Mouse (Mus musculus): Measurements from ENCODE around the gene Stx11. TPM values are rescaled to one million over a fixed set of nuclear protein-coding genes. Genes with fewer than 3 reads are reported as not detected.

Gene Stx11
- polyA plus RNA-seq, 1 experiment from 2014 or later: 5.5 TPM

DNA sequence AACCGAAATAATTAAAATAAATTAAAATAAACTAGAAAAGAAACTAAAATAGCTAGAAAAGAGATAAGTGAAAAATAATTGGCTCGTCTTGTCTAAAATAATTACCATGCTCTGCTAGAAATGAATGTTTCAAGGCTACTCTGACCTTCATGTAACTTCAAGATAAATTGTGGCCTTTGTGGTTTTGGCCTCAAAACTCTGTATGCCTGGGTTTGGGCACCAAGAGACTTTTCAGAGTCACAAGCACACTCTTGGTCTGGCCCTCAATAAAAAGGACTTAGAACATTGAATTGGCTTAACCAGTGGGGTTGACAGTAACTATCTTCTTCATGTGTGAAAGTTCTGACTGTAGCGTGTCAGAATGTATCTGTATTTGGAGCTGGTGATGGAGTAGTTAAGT, 16.5 kb downstream of the Stx11 start:
- no peak for ATAC-seq (replicated peaks; ENCODE audit: insufficient number of reproducible peaks, low FRiP score, low TSS enrichment)
- Histone ChIP-seq H3K4me2 (no peak overlapping the region), H3K36me3 (ENCODE audit: control insufficient read depth, insufficient read depth, low read length) (no peaks in the 10 kb centered on the region), H3K9me3 (replicated peaks; ENCODE audit: control insufficient read depth, low read length) (no peaks in the 10 kb centered on the region), H3K4me1 (ENCODE audit: control insufficient read depth, insufficient read depth, low read length) (no peaks in the 10 kb centered on the region), H3K4me3 (ENCODE audit: low read depth, low read length) (no peak overlapping the region), H3K27me3 (ENCODE audit: control insufficient read depth, insufficient read depth, low read length) (no peaks in the 10 kb centered on the region), H3K27ac (ENCODE audit: low read depth, low read length) (no peak overlapping the region), H3K9ac (ENCODE audit: low read depth, low read length) (no peak overlapping the region)
- 82% methylated on average over 3 of the region's 3 CpGs for WGBS (ENCODE audit: insufficient replicate concordance)

DNA sequence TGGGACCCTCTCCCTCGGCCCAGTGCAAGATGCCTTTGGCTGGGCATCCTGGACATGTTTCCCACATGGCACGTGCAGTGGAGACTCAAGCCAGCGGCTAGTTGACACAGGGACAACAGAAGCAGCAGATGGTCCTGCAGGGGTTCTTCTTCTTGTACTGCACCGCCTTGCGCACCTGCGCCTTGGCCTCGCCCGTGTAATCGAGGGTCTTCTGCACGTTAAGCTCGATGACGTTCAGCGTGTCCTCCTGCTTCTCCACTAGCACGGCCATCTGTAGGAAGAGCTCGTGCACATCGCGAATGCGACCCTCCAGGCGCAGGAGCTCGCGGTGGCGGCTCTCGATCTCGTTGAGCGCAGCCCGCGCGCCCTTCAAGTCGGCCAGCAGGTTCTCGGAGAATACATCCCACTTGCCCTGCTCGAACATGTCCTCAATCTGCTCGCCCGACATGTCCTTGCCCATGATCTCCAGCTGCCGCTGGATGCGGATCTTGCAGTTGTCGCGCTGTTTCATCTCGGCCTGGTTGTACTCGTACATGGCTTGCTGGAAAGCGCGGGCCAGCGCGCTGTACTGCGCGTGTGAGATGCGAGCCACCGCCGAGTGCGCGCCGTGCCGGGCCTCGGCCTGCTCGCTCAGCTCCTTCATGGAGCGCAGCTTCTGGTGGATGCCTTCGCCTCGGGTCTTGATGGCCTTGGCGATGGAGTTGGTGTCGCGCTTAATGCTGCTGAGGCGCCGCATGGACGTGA, 22.9 kb downstream of the Stx11 start:
- no peaks in the 10 kb centered on the region for H3K9me3 ChIP-seq (replicated peaks; ENCODE audit: control insufficient read depth, low read length)
- peak overlapping the region; percentile 78 for H3K4me2 ChIP-seq
- no peaks in the 10 kb centered on the region for H3K36me3 ChIP-seq (ENCODE audit: control insufficient read depth, insufficient read depth, low read length)
- peak overlapping the region; percentile 64; the same call in 1 of the 2 replicates for H3K9ac ChIP-seq (ENCODE audit: low read depth, low read length)
- WGBS (ENCODE audit: insufficient replicate concordance): 10% methylated on average over 63 of the region's 63 CpGs
- no peaks in the 10 kb centered on the region for H3K4me1 ChIP-seq (ENCODE audit: control insufficient read depth, insufficient read depth, low read length)
- ATAC-seq (replicated peaks; ENCODE audit: insufficient number of reproducible peaks, low FRiP score, low TSS enrichment): 0 out of 2 replicates have a peak, but pooled peaks have one; percentile 49
- no peak overlapping the region for H3K27ac ChIP-seq (ENCODE audit: low read depth, low read length)
- peak overlapping the region; percentile 42 for H3K4me3 ChIP-seq (ENCODE audit: low read depth, low read length)
- peaks cover 18% of the 10 kb centered on the region for H3K27me3 ChIP-seq (ENCODE audit: control insufficient read depth, insufficient read depth, low read length)

DNA sequence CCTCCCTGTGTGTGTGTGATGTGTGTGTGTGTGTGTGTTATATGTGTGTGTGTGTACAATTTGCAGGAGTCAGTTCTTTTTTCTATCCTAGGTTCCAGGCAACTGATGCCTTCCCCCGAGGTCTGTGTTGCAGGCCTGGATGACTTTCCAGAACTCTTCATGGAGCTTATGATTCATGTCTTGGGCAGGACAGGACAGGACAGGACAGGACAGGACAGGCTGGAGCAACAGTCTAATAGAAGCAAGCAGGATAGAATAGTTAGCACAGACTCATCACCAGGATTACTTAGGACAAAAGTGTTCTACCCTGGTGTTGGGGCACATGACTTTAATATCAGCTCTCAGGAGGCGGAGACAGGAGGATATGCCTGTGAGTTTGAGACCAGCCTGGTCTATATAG, 25.3 kb downstream of the Stx11 start:
- ATAC-seq (replicated peaks; ENCODE audit: insufficient number of reproducible peaks, low FRiP score, low TSS enrichment): no peak
- Histone ChIP-seq H3K4me3 (ENCODE audit: low read depth, low read length) (no peak overlapping the region), H3K9me3 (replicated peaks; ENCODE audit: control insufficient read depth, low read length) (no peaks in the 10 kb centered on the region), H3K27me3 (ENCODE audit: control insufficient read depth, insufficient read depth, low read length) (peaks cover 18% of the 10 kb centered on the region), H3K4me1 (ENCODE audit: control insufficient read depth, insufficient read depth, low read length) (no peaks in the 10 kb centered on the region), H3K36me3 (ENCODE audit: control insufficient read depth, insufficient read depth, low read length) (no peaks in the 10 kb centered on the region), H3K9ac (ENCODE audit: low read depth, low read length) (no peak overlapping the region), H3K27ac (ENCODE audit: low read depth, low read length) (no peak overlapping the region), H3K4me2 (no peak overlapping the region)
- 80% methylated on average over 2 of the region's 2 CpGs for WGBS (ENCODE audit: insufficient replicate concordance)

DNA sequence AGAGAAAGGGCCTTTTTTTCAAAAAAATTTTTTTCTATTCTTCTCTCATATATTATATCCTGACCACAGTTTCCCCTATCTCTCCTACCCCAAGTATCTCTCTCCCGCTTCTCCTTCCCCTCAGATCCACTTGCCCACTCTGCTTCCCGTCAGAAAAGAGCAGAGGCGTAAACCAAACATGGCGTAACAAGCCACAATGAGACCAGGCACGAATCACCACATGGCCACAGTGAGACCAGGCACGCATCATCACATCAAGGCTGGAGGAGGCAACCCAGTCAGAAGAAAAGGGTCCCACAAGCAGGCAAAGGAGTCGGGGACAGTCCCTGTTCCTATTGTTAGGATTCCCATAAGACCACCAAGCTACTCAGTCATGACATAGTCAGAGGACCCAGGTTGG, 28.0 kb downstream of the Stx11 start:
- Histone ChIP-seq H3K9me3 (replicated peaks; ENCODE audit: control insufficient read depth, low read length) (no peaks in the 10 kb centered on the region), H3K27me3 (ENCODE audit: control insufficient read depth, insufficient read depth, low read length) (peaks cover 7% of the 10 kb centered on the region), H3K4me2 (no peak overlapping the region), H3K9ac (ENCODE audit: low read depth, low read length) (no peak overlapping the region), H3K36me3 (ENCODE audit: control insufficient read depth, insufficient read depth, low read length) (no peaks in the 10 kb centered on the region), H3K4me1 (ENCODE audit: control insufficient read depth, insufficient read depth, low read length) (0 out of 2 replicates have a peak, but pooled peaks cover under 1% of the 10 kb centered on the region), H3K4me3 (ENCODE audit: low read depth, low read length) (no peak overlapping the region), H3K27ac (ENCODE audit: low read depth, low read length) (no peak overlapping the region)
- WGBS (ENCODE audit: insufficient replicate concordance): 79% methylated on average over 7 of the region's 7 CpGs
- no peak for ATAC-seq (replicated peaks; ENCODE audit: insufficient number of reproducible peaks, low FRiP score, low TSS enrichment)

DNA sequence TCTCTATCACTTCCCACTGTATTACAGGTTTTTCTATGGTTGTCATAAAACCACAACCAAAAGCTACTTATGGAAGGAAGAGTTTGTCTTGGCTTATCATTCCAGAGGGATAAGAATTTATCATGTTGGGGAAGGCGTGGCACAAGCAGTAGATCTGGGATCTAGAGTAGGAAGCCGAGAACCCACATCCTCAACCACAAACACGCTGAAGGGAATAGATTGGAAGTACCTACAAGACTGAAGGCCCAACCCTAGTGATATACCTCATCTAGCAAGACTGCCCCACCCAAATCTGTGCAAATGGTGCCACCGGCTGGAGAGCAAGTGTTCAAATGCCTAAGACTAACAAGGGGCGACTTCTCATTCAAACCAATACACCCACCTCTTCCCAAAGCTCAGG, 28.5 kb downstream of the Stx11 start:
- WGBS (ENCODE audit: insufficient replicate concordance): 81% methylated on average over 5 of the region's 5 CpGs
- H3K4me2 ChIP-seq: no peak overlapping the region
- H3K4me1 ChIP-seq (ENCODE audit: control insufficient read depth, insufficient read depth, low read length): 0 out of 2 replicates have a peak, but pooled peaks cover 3% of the 10 kb centered on the region
- no peak overlapping the region for H3K27ac ChIP-seq (ENCODE audit: low read depth, low read length)
- H3K4me3 ChIP-seq (ENCODE audit: low read depth, low read length): no peak overlapping the region
- H3K9ac ChIP-seq (ENCODE audit: low read depth, low read length): no peak overlapping the region
- H3K9me3 ChIP-seq (replicated peaks; ENCODE audit: control insufficient read depth, low read length): no peaks in the 10 kb centered on the region
- ATAC-seq (replicated peaks; ENCODE audit: insufficient number of reproducible peaks, low FRiP score, low TSS enrichment): no peak
- H3K27me3 ChIP-seq (ENCODE audit: control insufficient read depth, insufficient read depth, low read length): peaks cover 2% of the 10 kb centered on the region
- no peaks in the 10 kb centered on the region for H3K36me3 ChIP-seq (ENCODE audit: control insufficient read depth, insufficient read depth, low read length)

DNA sequence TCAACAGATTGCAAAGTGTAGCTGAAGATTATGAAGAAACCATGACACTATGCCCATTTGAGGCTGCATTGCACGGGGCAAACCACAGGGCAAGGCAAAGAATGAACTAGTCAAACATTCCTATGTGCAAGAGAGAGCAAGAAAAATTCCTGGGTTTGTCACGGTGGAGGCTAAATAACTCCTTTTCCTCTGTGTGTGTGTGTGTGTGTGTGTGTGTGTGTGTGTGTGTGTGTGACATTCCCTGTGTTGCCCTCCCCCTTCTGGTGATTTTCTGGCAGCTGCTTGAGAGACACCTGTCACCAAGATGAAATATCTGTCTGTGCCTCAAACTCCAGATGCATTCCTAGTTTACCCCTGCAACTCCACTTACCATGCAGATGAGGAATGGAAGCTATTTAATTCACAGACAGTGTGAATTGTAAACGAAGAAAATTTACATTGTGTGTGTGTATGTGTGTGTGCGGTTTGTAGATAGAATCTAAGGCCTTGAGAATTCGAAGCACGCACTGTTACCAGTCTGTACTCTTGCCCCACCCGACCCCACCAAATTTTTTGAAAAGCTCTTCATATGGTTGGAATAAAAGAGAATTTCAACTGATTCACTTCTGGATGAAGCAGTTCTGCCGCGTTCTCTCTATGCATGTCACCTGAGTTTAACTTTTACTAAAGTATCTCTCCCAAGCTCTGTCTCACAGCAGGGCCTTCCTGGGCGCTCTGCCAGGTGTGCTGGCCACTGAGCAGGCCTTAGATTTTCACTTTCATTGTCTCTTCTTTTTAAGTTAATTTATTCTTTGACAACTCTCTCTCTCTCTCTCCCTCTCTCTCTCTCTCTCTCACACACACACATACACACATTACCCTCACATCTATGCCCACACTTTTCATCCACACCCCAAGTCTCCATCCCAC, 32.4 kb downstream of the Stx11 start:
- no peak overlapping the region for H3K27ac ChIP-seq (ENCODE audit: low read depth, low read length)
- H3K4me1 ChIP-seq (ENCODE audit: control insufficient read depth, insufficient read depth, low read length): 0 out of 2 replicates have a peak, but pooled peaks cover 3% of the 10 kb centered on the region
- H3K4me3 ChIP-seq (ENCODE audit: low read depth, low read length): no peak overlapping the region
- WGBS (ENCODE audit: insufficient replicate concordance): 57% methylated on average over 10 of the region's 10 CpGs
- ATAC-seq (replicated peaks; ENCODE audit: insufficient number of reproducible peaks, low FRiP score, low TSS enrichment): no peak
- no peaks in the 10 kb centered on the region for H3K36me3 ChIP-seq (ENCODE audit: control insufficient read depth, insufficient read depth, low read length)
- H3K27me3 ChIP-seq (ENCODE audit: control insufficient read depth, insufficient read depth, low read length): no peaks in the 10 kb centered on the region
- H3K4me2 ChIP-seq: no peak overlapping the region
- H3K9me3 ChIP-seq (replicated peaks; ENCODE audit: control insufficient read depth, low read length): no peaks in the 10 kb centered on the region
- H3K9ac ChIP-seq (ENCODE audit: low read depth, low read length): no peak overlapping the region

DNA sequence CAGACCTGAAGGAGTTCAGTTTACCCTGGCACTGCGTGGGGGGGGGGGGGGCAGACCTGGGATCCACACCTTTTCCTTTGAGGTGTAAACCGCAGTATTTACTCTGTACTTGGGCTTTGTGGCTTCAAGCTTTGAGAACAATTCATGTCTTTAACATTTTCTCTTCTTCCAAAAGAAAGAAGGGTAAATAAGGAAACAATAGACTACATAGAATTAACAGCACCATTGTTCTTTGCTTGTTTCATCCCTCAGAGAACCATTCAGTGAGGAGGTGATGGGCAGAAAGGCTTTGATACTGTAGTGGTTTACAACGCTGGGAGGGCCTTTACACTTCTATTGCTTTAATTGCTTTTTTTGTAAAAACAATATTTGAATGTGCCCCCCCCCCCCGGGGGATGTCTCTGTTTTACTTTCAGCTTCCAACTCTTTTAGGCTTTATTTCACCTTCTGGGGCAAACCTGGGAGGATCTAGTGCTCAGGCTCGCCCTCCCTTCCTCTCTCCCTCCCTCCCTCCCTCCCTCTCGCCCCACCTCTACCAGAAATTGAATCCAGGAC, 33.7 kb downstream of the Stx11 start:
- no peak overlapping the region for H3K9ac ChIP-seq (ENCODE audit: low read depth, low read length)
- no peak for ATAC-seq (replicated peaks; ENCODE audit: insufficient number of reproducible peaks, low FRiP score, low TSS enrichment)
- 0 out of 2 replicates have a peak, but pooled peaks cover 3% of the 10 kb centered on the region for H3K4me1 ChIP-seq (ENCODE audit: control insufficient read depth, insufficient read depth, low read length)
- H3K36me3 ChIP-seq (ENCODE audit: control insufficient read depth, insufficient read depth, low read length): no peaks in the 10 kb centered on the region
- WGBS (ENCODE audit: insufficient replicate concordance): 45% methylated on average over 6 of the region's 6 CpGs
- no peaks in the 10 kb centered on the region for H3K9me3 ChIP-seq (replicated peaks; ENCODE audit: control insufficient read depth, low read length)
- H3K27me3 ChIP-seq (ENCODE audit: control insufficient read depth, insufficient read depth, low read length): no peaks in the 10 kb centered on the region
- no peak overlapping the region for H3K27ac ChIP-seq (ENCODE audit: low read depth, low read length)
- H3K4me2 ChIP-seq: no peak overlapping the region
- H3K4me3 ChIP-seq (ENCODE audit: low read depth, low read length): no peak overlapping the region

DNA sequence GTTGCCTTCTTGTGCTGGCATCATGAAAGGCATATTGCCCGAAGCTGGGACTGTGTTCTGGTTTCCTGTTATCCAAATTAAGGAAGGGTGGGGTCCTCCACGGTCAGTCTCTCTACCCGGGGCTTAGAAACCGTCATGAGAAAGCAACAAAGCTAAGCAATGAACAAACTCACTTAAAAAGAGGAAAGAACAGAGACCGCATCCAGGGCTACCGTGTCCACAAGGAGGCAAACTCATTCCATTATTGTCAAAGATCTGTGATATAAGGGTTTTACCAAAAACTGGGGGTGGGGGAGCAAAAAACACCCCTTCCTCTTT, 34.3 kb downstream of the Stx11 start:
- H3K4me2 ChIP-seq: no peak overlapping the region
- no peak for ATAC-seq (replicated peaks; ENCODE audit: insufficient number of reproducible peaks, low FRiP score, low TSS enrichment)
- no peak overlapping the region for H3K9ac ChIP-seq (ENCODE audit: low read depth, low read length)
- 0 out of 2 replicates have a peak, but pooled peaks cover 3% of the 10 kb centered on the region for H3K4me1 ChIP-seq (ENCODE audit: control insufficient read depth, insufficient read depth, low read length)
- H3K36me3 ChIP-seq (ENCODE audit: control insufficient read depth, insufficient read depth, low read length): no peaks in the 10 kb centered on the region
- H3K4me3 ChIP-seq (ENCODE audit: low read depth, low read length): no peak overlapping the region
- H3K27me3 ChIP-seq (ENCODE audit: control insufficient read depth, insufficient read depth, low read length): no peaks in the 10 kb centered on the region
- no peak overlapping the region for H3K27ac ChIP-seq (ENCODE audit: low read depth, low read length)
- no peaks in the 10 kb centered on the region for H3K9me3 ChIP-seq (replicated peaks; ENCODE audit: control insufficient read depth, low read length)
- 66% methylated on average over 6 of the region's 6 CpGs for WGBS (ENCODE audit: insufficient replicate concordance)
